Mouse (Mus musculus): ENCODE data around the gene Pnpla8.
"Not testable (repeated sequence)": the region's sequence is repeated elsewhere in the genome, so short reads cannot be mapped to it uniquely, and the experiment has no call there.

The Pnpla8 gene

GRCm38 (mm10) chr12:44221070-44221469 lies at the start of gene Pnpla8:
Pnpla8 (plus strand) TSS chr12:44221370.
- DNase-seq (ENCODE audit: low spot score): not testable (repeated sequence)

DNA sequence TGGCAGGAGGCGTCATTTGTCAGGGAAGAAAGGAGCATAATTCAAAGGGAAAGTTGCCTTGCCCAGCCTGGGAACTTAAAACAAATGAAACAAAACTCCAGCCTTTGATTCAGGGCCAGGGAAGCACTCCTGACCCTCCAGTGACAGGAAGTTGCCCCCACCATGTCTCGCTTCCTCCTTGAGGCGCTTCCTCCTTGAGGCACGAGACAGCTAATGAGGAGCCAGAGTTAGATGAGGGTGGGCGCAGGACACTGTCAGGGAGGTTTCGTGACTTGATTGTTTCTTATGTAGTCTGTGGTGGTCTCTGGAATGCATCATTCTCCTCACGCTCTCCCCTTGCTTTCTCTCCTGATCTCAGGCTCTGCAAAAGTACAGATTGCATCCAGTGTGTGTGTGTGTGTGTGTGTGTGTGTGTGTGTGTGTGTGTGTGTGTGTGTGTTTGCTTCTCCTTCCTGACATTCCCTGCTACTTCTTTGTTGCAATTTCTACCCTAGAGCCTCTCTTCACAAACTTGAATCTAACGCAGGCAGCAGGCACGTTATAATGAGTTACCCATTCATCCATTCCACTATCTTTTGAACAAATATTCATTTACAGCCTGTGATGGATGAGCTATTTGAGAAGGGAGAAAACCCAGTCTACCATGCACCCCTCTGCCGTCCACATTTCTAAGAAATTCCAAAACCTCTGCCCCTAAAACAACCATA lies 44.7 kb upstream of the Pnpla8 start:
- peak; percentile 27 for DNase-seq (ENCODE audit: low spot score)

DNA sequence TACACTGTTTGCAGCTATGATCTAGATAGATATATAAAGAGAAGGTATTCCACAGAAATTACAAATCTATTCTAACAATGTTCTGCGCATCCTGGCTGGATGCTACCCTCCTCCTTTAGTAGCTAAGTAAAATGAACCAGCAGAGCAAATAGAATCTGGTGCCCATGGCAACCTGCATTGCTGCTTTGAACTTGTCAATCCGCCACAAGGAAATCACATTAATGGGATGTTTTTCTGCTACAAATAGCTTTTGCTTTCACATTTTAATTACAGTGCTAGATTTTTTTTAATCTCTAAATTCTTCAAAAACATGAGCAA lies 44.2 kb upstream of the Pnpla8 start:
- DNase-seq (ENCODE audit: low spot score): peak; percentile 32

- DNase-seq (ENCODE audit: low spot score): peak; percentile 77
These were observed 39.8 kb upstream of the Pnpla8 start for GRCm38 (mm10) chr12:44181081-44181982.

DNA sequence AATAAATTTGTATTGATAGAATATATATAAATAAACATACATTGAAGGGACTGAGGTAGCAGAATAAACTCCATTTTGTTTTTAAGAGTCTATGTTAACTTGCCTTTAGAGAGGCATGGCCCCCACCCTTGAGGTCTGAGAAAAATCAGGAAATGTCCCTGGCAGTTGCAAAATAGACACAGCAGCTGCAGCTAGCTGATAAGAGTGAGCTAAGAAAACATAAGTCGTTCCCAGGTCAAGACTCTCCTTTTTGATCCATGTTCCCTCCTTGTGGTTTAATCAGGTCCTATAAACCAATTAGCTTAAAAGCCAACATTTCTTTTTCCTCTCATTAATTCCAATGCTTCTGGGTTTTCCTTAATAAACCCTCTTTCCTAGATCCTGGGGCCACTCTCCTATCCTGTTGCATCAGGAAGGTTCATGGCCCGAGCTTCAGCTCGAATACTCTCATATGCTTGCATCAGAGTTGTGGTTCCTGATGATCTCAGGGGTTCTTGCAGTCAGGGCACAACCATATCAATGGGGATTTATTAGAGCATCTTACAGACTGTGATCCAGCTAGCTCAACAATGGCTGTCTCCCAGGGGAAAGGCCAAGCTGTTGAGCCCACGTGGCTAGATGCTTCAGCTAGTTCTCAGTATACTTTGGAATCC lies 23.2 kb upstream of the Pnpla8 start:
- DNase-seq (ENCODE audit: low spot score): no peak

GRCm38 (mm10) chr12:44209141-44209823 lies 11.9 kb upstream of the Pnpla8 start:
- peak; percentile 59 for DNase-seq (ENCODE audit: low spot score)

DNA sequence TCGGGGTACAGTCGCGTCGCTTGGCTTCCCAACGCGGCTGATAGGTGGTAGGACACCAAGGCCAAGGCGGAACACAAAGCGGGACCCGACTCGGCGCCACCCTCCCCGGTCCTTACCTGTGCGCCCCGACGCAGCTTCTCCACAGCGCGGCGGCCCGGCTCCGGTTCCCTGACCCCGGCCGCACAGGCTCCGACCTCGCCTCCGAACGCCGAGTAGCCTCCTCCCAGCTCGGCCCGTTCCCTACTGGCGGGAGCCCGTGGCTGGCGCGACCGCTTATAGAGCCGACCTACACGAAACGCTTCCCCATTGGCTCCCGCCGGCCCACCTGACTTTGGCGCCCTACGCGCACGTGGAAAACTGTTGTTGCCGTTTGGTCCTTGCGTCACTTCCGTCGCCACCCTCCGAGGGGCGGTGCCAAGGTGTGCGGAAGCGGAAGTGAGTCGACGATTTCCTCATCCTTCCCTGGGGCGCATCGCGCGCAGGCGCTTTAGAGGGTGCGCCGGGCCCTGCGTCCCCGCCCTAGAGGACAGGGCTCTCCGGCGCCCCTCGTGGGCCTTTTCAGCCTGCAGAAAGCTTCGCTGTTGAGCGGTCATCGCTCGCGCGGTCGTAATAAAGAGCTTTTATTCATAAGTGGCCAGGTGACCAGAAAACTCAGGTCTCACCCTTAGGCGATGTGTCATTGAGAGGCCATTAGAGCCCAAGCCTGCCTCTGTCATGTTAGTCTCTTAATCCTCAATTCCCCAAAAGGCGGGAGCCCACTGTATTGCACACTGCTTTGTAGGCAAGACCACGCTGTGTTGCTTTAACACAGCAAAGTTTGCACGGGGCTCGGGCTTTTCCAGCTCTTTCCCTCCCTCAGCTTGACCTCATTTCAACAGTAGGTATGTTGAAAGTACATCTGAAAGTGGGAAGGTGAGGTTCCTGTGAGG lies 11.1 kb upstream of the Pnpla8 start, which contains the start of gene Dnajb9:
Gene Dnajb9 (minus strand): TSS at position 503 of the 929 bp plus-strand sequence.
- DNase-seq (ENCODE audit: low spot score): peak; percentile 100

DNA sequence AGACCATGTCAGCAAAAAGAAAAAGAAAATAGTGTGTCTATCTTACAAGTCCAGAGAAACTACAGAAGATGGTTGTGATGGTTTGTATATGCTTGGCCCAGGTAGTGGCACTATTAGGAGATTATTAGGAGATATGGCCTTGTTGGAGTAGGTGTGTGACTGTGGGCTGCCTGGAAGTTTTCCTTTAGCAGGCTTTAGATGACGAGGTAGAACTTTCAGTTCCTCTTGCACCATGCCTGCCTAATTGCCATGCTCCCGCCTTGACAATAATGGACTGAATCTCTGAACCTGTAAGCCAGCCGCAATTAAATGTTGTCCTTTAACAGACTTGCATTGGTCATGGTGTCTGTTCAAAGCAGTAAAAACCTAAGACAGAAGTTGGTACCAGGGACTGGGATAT lies 9.6 kb upstream of the Pnpla8 start:
- no peak for DNase-seq (ENCODE audit: low spot score)

DNA sequence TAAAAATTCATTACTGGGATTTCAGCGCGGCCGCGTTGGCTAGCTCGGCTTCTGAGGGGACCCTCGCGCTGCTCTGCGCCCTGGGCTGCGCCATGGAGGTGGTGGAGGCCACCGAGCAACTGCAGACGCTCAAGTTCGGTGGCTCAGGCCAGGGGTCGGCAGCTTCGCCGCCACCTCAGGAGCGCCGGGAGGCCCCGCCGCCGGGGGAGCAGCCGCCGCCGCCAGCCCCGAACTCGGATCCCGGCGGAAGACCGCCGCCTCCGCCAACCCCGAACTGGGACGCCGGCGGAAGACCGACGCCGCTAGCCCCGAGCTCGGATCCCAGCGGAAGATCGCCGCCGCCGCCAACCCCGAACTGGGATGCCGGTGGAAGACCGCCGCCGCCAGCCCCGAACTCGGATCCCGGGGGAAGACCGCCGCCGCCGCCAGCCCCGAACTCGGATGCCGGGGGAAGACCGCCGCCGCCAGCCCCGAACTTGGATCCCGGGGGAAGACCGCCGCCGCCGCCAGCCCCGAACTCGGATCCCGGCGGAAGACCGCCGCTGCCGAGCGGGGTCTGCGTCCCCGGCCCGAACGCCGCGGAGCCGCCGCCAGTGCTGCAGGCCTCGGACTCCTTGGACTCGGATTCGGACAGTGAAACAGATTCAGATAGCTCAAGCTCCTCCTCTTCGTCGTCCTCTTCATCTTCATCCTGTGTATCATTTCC lies 634 bp downstream of the Pnpla8 start:
- peak; percentile 38 for DNase-seq (ENCODE audit: low spot score)

DNA sequence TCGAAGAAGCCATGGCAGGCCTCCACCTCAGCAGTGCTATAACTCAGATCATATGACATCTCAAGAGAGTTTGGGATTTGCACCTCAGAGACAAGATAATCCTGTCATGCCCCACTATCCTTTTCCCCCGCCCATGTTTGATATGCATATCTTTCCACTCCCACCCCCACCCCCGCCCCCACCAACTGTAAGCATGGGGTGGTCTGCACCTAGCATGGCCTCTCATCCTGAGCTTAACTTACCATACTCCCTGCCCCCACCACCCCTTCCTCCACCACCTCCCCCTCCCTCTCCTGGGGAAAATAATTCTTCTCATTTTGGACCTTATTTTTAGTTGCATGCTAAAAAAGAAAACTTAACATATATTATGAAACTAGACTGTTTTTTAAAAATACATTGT lies 1.9 kb downstream of the Pnpla8 start:
- DNase-seq (ENCODE audit: low spot score): no peak

DNA sequence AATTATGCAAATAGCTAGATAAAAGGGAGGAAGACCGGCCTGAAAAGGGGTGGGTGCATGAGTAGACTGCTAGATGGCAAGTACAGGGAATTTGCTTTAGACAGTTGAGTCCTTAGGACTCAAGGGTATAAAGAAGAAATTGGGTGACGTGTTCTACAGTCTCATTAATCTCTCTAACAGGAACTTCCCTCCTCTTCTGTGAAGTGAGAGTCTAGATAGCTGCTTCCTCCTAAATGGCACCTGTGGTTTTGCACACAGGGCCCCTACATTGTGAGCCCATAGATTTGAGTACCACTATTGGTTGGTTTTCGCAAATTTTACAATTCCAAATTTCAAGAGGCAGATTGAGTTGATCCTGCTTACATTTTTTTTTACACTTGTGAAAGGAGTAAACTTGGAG lies 3.5 kb downstream of the Pnpla8 start:
- no peak for DNase-seq (ENCODE audit: low spot score)

- no peak for DNase-seq (ENCODE audit: low spot score)
These were observed 19.9 kb downstream of the Pnpla8 start for GRCm38 (mm10) chr12:44241090-44241489.

DNA sequence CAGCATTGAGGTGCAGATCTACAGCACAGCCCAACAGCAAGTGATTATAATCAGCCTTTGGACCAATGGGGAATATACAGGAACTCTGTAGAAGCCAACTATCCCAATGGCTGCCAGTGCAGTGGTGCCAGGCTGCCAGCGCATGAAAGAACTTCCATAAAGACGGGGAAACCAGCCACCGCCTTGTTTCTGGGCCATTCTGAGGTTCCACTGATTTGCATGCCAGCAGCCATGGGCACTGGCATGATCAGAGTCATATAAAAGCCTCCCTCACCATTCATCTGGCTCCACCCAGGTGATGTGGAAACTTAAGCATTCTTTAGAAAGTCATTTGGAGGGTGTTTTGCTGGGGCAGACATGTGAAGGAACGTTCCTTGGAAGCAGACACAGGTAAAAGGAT lies 21.2 kb downstream of the Pnpla8 start:
- DNase-seq (ENCODE audit: low spot score): no peak

DNA sequence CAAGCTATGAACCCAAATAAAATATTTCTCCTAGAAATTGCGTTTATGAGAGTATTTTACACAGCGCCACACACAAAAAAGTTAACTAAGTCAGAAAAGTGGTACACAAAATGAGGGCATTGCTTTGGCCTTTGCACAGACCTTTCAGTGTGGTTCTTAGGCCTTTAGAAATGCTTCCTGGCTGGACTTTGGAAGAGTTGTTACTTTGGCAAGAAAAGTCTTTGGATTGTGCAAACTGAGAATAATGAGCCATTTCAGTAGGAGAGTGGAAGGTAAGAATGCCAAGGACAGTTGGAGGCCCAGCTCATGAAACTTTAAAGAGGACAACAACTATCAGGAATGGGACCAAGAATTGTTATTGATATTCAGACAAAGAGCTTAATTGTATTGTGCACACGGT lies 24.6 kb downstream of the Pnpla8 start:
- no peak for DNase-seq (ENCODE audit: low spot score)

GRCm38 (mm10) chr12:44248309-44248977 lies 27.3 kb downstream of the Pnpla8 start:
- DNase-seq (ENCODE audit: low spot score): no peak

- DNase-seq (ENCODE audit: low spot score): no peak
These were observed 41.4 kb downstream of the Pnpla8 start for GRCm38 (mm10) chr12:44262612-44263011.

DNA sequence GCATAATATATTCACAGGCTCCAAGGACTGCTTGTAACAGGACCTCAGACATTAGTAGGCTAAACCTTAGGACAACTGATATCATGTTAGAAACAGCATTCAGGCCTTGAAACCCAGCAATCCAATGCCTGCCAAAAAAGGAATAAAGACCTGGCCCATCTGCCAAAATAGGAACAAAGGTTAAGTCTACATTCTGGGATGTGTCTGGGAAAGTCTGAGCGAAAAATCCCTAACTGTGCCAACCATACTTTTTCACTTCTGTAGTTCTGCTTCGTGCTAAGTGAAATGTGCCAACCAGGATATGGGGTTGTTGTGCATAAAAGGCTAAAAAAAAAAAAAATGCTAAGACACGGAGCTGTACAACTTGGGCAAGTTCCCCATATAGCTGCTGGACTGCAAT lies 44.5 kb downstream of the Pnpla8 start:
- no peak for DNase-seq (ENCODE audit: low spot score)

DNA sequence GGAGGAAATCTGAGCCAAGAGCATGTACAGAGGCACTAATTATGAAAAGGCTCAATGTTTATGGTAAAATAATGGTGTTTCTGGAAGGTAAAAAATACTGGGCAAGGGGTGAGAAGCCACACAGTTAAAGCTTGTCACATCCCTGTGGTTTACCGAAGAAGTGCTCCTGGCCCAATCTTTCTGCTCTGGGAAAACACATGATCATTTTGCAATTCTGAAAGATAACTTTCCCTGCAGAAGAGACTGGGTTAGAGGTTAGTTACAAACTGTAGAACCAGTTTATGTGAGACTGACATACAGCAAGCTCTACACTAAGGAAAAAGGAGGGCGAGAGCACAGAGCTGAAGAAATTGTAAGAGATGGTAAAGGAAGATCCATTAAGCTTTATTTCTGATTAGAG lies 46.0 kb downstream of the Pnpla8 start:
- DNase-seq (ENCODE audit: low spot score): no peak

DNA sequence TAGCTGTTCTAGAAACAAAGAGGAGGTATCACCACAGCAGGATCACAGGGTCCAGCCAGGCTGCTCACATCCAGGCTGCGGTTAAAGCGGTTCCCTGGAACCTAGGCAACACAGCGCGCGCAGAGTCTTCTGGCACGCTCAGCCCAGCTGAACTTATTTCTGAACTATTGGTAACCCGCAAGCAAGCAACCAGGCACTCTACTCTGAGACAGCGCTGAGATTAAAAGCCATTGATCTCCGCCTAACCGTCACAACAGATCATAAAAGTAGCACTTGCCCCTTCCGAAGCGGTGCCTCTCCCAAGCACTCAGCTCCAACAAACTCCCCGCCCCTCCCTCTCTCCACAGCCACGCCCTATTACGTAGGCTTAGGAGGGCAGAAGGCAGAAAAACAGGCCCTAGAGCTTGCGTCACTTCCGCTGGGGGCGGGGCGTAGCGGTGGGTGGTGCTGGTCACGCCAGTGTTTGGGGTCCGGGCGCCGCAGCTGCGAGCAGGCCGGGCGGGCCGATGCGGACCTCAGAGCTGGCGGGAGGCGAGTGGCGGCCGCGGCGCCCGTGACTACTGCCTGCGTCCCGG lies 47.6 kb downstream of the Pnpla8 start:
- DNase-seq (ENCODE audit: low spot score): peak; percentile 100

Measured in embryo, embryonic 10 days (tissue).